Mouse (Mus musculus) brain, adult 10 weeks (tissue): ENCODE results near the gene Gnptab. TPM values are rescaled to one million over a fixed set of nuclear protein-coding genes. Genes with fewer than 3 reads are reported as not detected.

ENCODE experiments used
- polyA plus RNA-seq: library from polyadenylated mRNA; stranded (reverse); fragments of 350-450 nt; fragmentation: Illumina TruSeq; extraction: RNeasy Lipid Tissue Mini Kit (QIAGEN cat#74804); gene quantifications from one replicate; pipeline ENCODE4 v1.2.3, GENCODE M21; 2015; ENCODE audit warnings: low read depth, low replicate concordance

The Gnptab gene
- polyA plus RNA-seq, result 38.0 TPM

DNA sequence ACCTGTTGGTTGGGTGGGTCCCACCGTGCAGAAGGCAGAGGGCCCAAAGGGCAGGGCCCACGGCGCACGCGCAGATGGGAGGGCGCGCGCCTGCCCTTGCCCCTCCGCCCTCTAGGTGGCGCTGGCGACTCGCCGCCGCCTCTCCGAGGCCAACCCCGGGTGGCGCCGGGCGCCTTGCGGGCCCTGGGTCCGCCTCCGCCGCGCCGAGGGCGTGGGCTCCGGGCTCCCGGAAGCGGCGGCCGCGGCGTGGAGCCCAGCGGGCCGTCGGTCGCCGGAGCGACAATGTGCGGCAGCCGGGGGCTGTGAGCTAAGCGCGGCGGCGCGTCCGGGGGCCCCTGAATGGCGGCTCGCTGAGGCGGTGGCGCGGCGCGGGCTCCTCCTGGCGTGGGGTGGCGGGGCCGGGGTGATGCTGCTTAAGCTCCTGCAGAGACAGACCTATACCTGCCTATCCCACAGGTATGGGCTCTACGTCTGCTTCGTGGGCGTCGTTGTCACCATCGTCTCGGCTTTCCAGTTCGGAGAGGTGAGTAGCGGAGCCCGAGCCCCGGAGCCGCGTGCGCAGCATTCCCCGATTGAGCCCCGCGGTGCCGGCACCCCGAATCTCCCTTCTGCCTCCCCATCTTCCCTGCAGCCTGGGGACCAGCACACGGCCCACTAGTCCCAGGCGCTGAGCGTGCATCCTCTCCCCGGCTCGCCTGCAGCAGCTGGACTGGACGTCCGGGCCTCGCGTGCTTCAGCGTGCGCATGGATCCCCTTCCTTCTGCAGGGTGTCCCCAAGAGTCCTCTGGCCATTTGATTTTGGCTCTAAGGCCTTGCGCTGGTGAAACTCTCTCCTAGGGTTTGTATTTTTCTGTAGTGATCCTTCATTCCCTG lies at the start of gene Gnptab, which contains the start of gene Dram1:
TSS of gene Gnptab (plus strand) at position 120 of the 873 bp plus-strand sequence.
TSS of gene Dram1 (minus strand) at position 68 of the 873 bp plus-strand sequence.

GRCm38 (mm10) chr10:88459502-88459992 lies 80.6 kb downstream of the Gnptab start, which contains the start of gene Sycp3:
Gene Sycp3 (plus strand): TSS chr10:88459569.

Other genes with a start within 250 kb of the Gnptab start
- gene Parpbp, start 232.2 kb upstream of the Gnptab start, polyA plus RNA-seq, result 0.48 TPM
- gene Nup37, start 232.1 kb upstream of the Gnptab start, polyA plus RNA-seq, result 9.6 TPM
- 41.9 TPM for gene Washc3, start 178.0 kb upstream of the Gnptab start, polyA plus RNA-seq
- 1.8 TPM for gene Dram1, start 52 bp upstream of the Gnptab start, polyA plus RNA-seq
- gene Sycp3, start 80.4 kb downstream of the Gnptab start, polyA plus RNA-seq, result 0.57 TPM
- gene Chpt1, start 124.9 kb downstream of the Gnptab start, polyA plus RNA-seq, result 58.2 TPM
- 4.7 TPM for gene Mybpc1, start 226.0 kb downstream of the Gnptab start, polyA plus RNA-seq